8 mouse cellular contexts compared by ENCODE assay signal in genomic region chr9:48733817-48734544, GRCm38 (mm10).
DNase-seq lines count a peak whose midpoint lies in the region; ATAC-seq and TF ChIP-seq lines count a peak whose summit lies in the region.

No protein-coding gene starts in this region.

- TF ChIP-seq CTCF in Patski (IDR thresholded peaks at IDR 0.05): no peak

- no peak overlapping the region for H3K27ac ChIP-seq in heart, embryonic 10.5 days
- peak overlapping the region; percentile 55; the same call in 1 of the 2 replicates for H3K27ac ChIP-seq in forebrain, embryonic 13.5 days
- H3K27ac ChIP-seq in midbrain, embryonic 14.5 days (replicated peaks; ENCODE audit: low read depth, low read length): peak overlapping the region; percentile 86

- in situ Hi-C loops in Patski (cut with MboI; ENCODE audit: low pct_unique_long_range_greater_than_20kb): no loop called here

- peak; percentile 65 for ATAC-seq in Patski
- peak; percentile 59 for ATAC-seq in forebrain, embryonic 13.5 days
- no peak for ATAC-seq in midbrain, embryonic 14.5 days (ENCODE audit: low FRiP score, low TSS enrichment)

- H3K4me3 ChIP-seq in heart, embryonic 10.5 days: no peak overlapping the region
- no peak overlapping the region for H3K4me3 ChIP-seq in forebrain, embryonic 13.5 days
- no peak overlapping the region for H3K4me3 ChIP-seq in midbrain, embryonic 14.5 days (replicated peaks; ENCODE audit: low read depth, low read length)

- H3K9ac ChIP-seq in forebrain, embryonic 13.5 days: no peak overlapping the region
- H3K9ac ChIP-seq in midbrain, embryonic 14.5 days (replicated peaks; ENCODE audit: low read length): no peak overlapping the region

- H3K4me2 ChIP-seq in forebrain, embryonic 13.5 days: peak overlapping the region; percentile 24; the same call in 1 of the 2 replicates
- peak overlapping the region; percentile 27; the same call in 1 of the 2 replicates for H3K4me2 ChIP-seq in midbrain, embryonic 14.5 days (ENCODE audit: low read length)

- peak; percentile 91 for DNase-seq in heart, adult 8-10 months (ENCODE audit: low spot score)
- no peak for DNase-seq in heart, embryonic 10.5 days (ENCODE audit: low spot score)
- peak; percentile 68 for DNase-seq in Patski (ENCODE audit: low read depth, low spot score)
- peak; percentile 43 for DNase-seq in kidney, postnatal 10 days
- peak; percentile 81 for DNase-seq in midbrain, embryonic 14.5 days
- no peak for DNase-seq in adrenal gland, adult 18-20 months (ENCODE audit: low spot score in 2 of 2)
- DNase-seq in gastrocnemius, postnatal 4 days (ENCODE audit: low spot score in 2 of 2): no peak

- WGBS in heart, embryonic 10.5 days: 64% methylated on average over 13 of the region's 13 CpGs
- 25% methylated on average over 13 of the region's 13 CpGs for WGBS in forebrain, embryonic 13.5 days
- WGBS in midbrain, embryonic 14.5 days: 30% methylated on average over 13 of the region's 13 CpGs

- H3K36me3 ChIP-seq in heart, embryonic 10.5 days: no peaks in the 10 kb centered on the region
- no peaks in the 10 kb centered on the region for H3K36me3 ChIP-seq in forebrain, embryonic 13.5 days (ENCODE audit: poor library complexity, severe bottlenecking)
- no peaks in the 10 kb centered on the region for H3K36me3 ChIP-seq in midbrain, embryonic 14.5 days (ENCODE audit: control insufficient read depth, insufficient read depth, low read length)

- H3K27me3 ChIP-seq in heart, embryonic 10.5 days (ENCODE audit: insufficient read depth, poor library complexity, severe bottlenecking): peaks cover 12% of the 10 kb centered on the region; the same call in 1 of the 2 replicates
- H3K27me3 ChIP-seq in Patski: peaks cover 19% of the 10 kb centered on the region
- peaks cover 28% of the 10 kb centered on the region for H3K27me3 ChIP-seq in forebrain, embryonic 13.5 days
- H3K27me3 ChIP-seq in midbrain, embryonic 14.5 days (ENCODE audit: control insufficient read depth, insufficient read depth, low read length): no peaks in the 10 kb centered on the region

- H3K4me1 ChIP-seq in heart, embryonic 10.5 days: peaks cover 40% of the 10 kb centered on the region
- peaks cover 98% of the 10 kb centered on the region for H3K4me1 ChIP-seq in forebrain, embryonic 13.5 days
- peaks cover 71% of the 10 kb centered on the region for H3K4me1 ChIP-seq in midbrain, embryonic 14.5 days (ENCODE audit: control insufficient read depth, insufficient read depth, low read length)

- POLR2A ChIA-PET in Patski (lab: Charles Lee): no interaction called here

- CTCF ChIA-PET in Patski (lab: Charles Lee): interaction anchor here (0.7 kb wide), 1 partner anchor 60 kb away, joined by 3 read pairs; no protein-coding TSS in a partner anchor

- no peaks in the 10 kb centered on the region for H3K9me3 ChIP-seq in heart, embryonic 10.5 days
- no peaks in the 10 kb centered on the region for H3K9me3 ChIP-seq in forebrain, embryonic 13.5 days (replicated peaks)
- no peaks in the 10 kb centered on the region for H3K9me3 ChIP-seq in midbrain, embryonic 14.5 days (ENCODE audit: control insufficient read depth, low read length)

Comparison
In these comparisons a context has a peak if more than half of its experiments do, and no peak if none do; other contexts are left out.
1. DNase-seq: peak in heart, adult 8-10 months (single experiment), Patski (single experiment), kidney, postnatal 10 days (single experiment) and midbrain, embryonic 14.5 days (single experiment); none in heart, embryonic 10.5 days (single experiment), adrenal gland, adult 18-20 months (0 of 2) and gastrocnemius, postnatal 4 days (0 of 2).